Mouse (Mus musculus) lung, embryonic 16.5 days (tissue): ENCODE results near the gene Ms4a18. TPM values are rescaled to one million over a fixed set of nuclear protein-coding genes. Genes with fewer than 3 reads are reported as not detected.
A peak's percentile ranks its signal among the peaks of the same experiment; 100 is the strongest.

Experiments used
- ATAC-seq: fragments of 200-750 bp; cut with Nextera tagmentation; 2 replicates; pipeline ENCODE4 v1.8.0; 2017; ENCODE audit warnings: low read depth, mild to moderate bottlenecking, moderate library complexity
- H3K27ac ChIP-seq: fragments of 300-500 bp; sonication (generic); 2 replicates; pipeline ENCODE4 v1.5.1; 2014; ENCODE audit warnings: mild to moderate bottlenecking, control low read depth, low read length
- H3K27me3 ChIP-seq: fragments of 300-500 bp; sonication (generic); 2 replicates; pipeline ENCODE4 v1.6.1; 2014; ENCODE audit warnings: low read depth, low read length, mixed read lengths; ENCODE audit not compliant: control insufficient read depth, insufficient read depth
- H3K36me3 ChIP-seq: fragments of 300-500 bp; sonication (generic); 2 replicates; pipeline ENCODE4 v1.6.1; 2014; ENCODE audit warnings: low read length; ENCODE audit not compliant: control insufficient read depth, insufficient read depth
- H3K4me1 ChIP-seq: fragments of 300-500 bp; sonication (generic); replicated peaks from 2 replicates; pipeline ENCODE4 v1.6.1; 2014; ENCODE audit warnings: low read length, mixed read lengths; ENCODE audit not compliant: control insufficient read depth, insufficient read depth
- H3K4me2 ChIP-seq: fragments of 300-500 bp; sonication (generic); 2 replicates; pipeline ENCODE4 v1.6.1; 2014; ENCODE audit warnings: low read depth, low read length, control low read depth
- H3K4me3 ChIP-seq: fragments of 300-500 bp; sonication (generic); 2 replicates; pipeline ENCODE4 v1.5.1; 2014; ENCODE audit warnings: mild to moderate bottlenecking, low read length, control low read depth
- H3K9ac ChIP-seq: fragments of 300-500 bp; sonication (generic); 2 replicates; pipeline ENCODE4 v1.6.1; 2014; ENCODE audit warnings: low read length, control low read depth
- H3K9me3 ChIP-seq: fragments of 300-500 bp; sonication (generic); 2 replicates; pipeline ENCODE4 v1.6.1; 2016; ENCODE audit warnings: low read length; ENCODE audit not compliant: control insufficient read depth
- WGBS: fragments of 180-500 bp; shearing (Covaris S2); extraction: QIAGEN DNeasy Blood & Tissue Kit; methylation state at CpG from one replicate; pipeline ENCODE4 v1.1.7; 2014; 5-methylcytosine and 5-hydroxymethylcytosine counted together
- polyA plus RNA-seq: library from polyadenylated mRNA; unstranded; fragments of >200 nt; fragmentation: Nextera tagmentation; extraction: Ambion mirVana; gene quantifications from 2 replicates; pipeline ENCODE4 v1.2.1, GENCODE M21; 2015

Gene Ms4a18
- polyA plus RNA-seq, 1 experiment from 2014 or later: not detected

GRCm38 (mm10) chr19:11048009-11048408 is 30.2 kb upstream of the Ms4a18 start:
- Histone ChIP-seq H3K27me3 (no peaks in the 10 kb centered on the region), H3K9ac (no peak overlapping the region), H3K27ac (no peak overlapping the region), H3K9me3 (no peaks in the 10 kb centered on the region), H3K36me3 (no peaks in the 10 kb centered on the region), H3K4me1 (no peaks in the 10 kb centered on the region), H3K4me3 (no peak overlapping the region), H3K4me2 (no peak overlapping the region)
- ATAC-seq: no peak
- 66% methylated on average over 6 of the region's 6 CpGs for WGBS

GRCm38 (mm10) chr19:11044996-11045711 is 27.3 kb upstream of the Ms4a18 start:
- peak overlapping the region; percentile 80 for H3K4me2 ChIP-seq
- peak overlapping the region; percentile 45 for H3K4me3 ChIP-seq
- no peaks in the 10 kb centered on the region for H3K36me3 ChIP-seq
- H3K9ac ChIP-seq: peak overlapping the region; percentile 62
- H3K4me1 ChIP-seq: no peaks in the 10 kb centered on the region
- ATAC-seq: peak; percentile 100
- WGBS: 5% methylated on average over 39 of the region's 40 CpGs
- no peak overlapping the region for H3K27ac ChIP-seq
- H3K9me3 ChIP-seq: no peaks in the 10 kb centered on the region
- no peaks in the 10 kb centered on the region for H3K27me3 ChIP-seq

- peak overlapping the region; percentile 45 for H3K4me3 ChIP-seq
- H3K4me2 ChIP-seq: peak overlapping the region; percentile 80
- no peaks in the 10 kb centered on the region for H3K27me3 ChIP-seq
- peak overlapping the region; percentile 62 for H3K9ac ChIP-seq
- H3K27ac ChIP-seq: no peak overlapping the region
- no peaks in the 10 kb centered on the region for H3K4me1 ChIP-seq
- peak; percentile 77 for ATAC-seq
- 14% methylated on average over 5 of the region's 5 CpGs for WGBS
- H3K9me3 ChIP-seq: no peaks in the 10 kb centered on the region
- no peaks in the 10 kb centered on the region for H3K36me3 ChIP-seq
Observed at GRCm38 (mm10) chr19:11044671-11044995, 26.8 kb upstream of the Ms4a18 start.

DNA sequence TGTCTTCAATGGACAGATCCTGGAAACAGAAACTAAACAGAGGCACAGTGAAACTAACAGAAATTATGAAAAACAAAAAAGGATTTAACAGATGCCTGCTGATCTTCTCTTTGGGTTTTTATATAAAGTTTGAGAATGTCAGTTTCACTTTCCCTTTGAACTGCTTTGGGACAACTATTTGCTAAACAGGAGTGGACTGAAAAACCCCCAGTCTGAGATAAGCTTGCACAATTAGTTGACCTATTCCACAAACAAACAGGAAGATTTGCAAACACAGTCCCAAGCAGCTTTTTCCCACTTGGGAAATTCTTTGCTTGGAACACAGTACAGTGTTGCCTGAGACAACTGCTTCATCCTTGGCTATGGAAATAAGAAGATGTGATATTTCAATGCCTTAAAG is 19.7 kb upstream of the Ms4a18 start:
- Histone ChIP-seq H3K4me2 (no peak overlapping the region), H3K36me3 (no peaks in the 10 kb centered on the region), H3K27ac (no peak overlapping the region), H3K4me1 (no peaks in the 10 kb centered on the region), H3K9ac (no peak overlapping the region), H3K4me3 (no peak overlapping the region), H3K9me3 (no peaks in the 10 kb centered on the region), H3K27me3 (no peaks in the 10 kb centered on the region)
- no peak for ATAC-seq

GRCm38 (mm10) chr19:11022382-11022781 is 4.6 kb upstream of the Ms4a18 start:
- no peaks in the 10 kb centered on the region for H3K27me3 ChIP-seq
- no peak overlapping the region for H3K4me2 ChIP-seq
- H3K4me3 ChIP-seq: no peak overlapping the region
- no peak overlapping the region for H3K9ac ChIP-seq
- no peak overlapping the region for H3K27ac ChIP-seq
- H3K9me3 ChIP-seq: no peaks in the 10 kb centered on the region
- ATAC-seq: no peak
- no peaks in the 10 kb centered on the region for H3K36me3 ChIP-seq
- H3K4me1 ChIP-seq: no peaks in the 10 kb centered on the region

DNA sequence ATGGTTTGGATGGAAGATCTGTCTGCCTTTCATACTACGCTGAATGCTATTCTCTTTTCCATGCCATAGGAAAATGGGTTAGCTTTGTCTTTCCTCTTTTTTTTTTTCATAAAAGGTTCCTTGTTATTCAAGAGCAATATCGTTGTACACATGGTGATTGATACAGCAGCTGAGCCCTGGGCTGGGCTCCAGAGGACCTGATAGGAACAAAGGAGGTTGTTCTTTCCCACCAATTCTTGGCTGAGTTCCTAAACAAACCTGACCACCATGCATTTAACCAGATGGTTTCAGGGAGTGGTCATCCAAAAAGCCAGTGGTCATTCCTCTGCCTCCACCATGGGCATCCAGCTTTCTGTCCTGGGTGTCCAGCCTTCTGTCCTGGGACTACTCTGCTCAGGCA is 580 bp downstream of the Ms4a18 start:
- ATAC-seq: no peak
- Histone ChIP-seq H3K4me2 (no peak overlapping the region), H3K4me3 (no peak overlapping the region), H3K9ac (no peak overlapping the region), H3K27me3 (no peaks in the 10 kb centered on the region), H3K4me1 (no peaks in the 10 kb centered on the region), H3K9me3 (no peaks in the 10 kb centered on the region), H3K27ac (no peak overlapping the region), H3K36me3 (no peaks in the 10 kb centered on the region)
- 62% methylated on average over 2 of the region's 2 CpGs for WGBS

GRCm38 (mm10) chr19:11015998-11016397 is 1.8 kb downstream of the Ms4a18 start:
- no peaks in the 10 kb centered on the region for H3K4me1 ChIP-seq
- no peaks in the 10 kb centered on the region for H3K9me3 ChIP-seq
- no peak overlapping the region for H3K9ac ChIP-seq
- no peak for ATAC-seq
- no peaks in the 10 kb centered on the region for H3K27me3 ChIP-seq
- no peak overlapping the region for H3K4me3 ChIP-seq
- no peaks in the 10 kb centered on the region for H3K36me3 ChIP-seq
- 79% methylated on average over 1 of the region's 1 CpGs for WGBS
- no peak overlapping the region for H3K4me2 ChIP-seq
- H3K27ac ChIP-seq: no peak overlapping the region

- no peak for ATAC-seq
- Histone ChIP-seq H3K4me1 (no peaks in the 10 kb centered on the region), H3K4me2 (no peak overlapping the region), H3K27me3 (no peaks in the 10 kb centered on the region), H3K36me3 (no peaks in the 10 kb centered on the region), H3K27ac (no peak overlapping the region), H3K9me3 (no peaks in the 10 kb centered on the region), H3K4me3 (no peak overlapping the region), H3K9ac (no peak overlapping the region)
Observed at GRCm38 (mm10) chr19:11015468-11015867, 2.4 kb downstream of the Ms4a18 start.

DNA sequence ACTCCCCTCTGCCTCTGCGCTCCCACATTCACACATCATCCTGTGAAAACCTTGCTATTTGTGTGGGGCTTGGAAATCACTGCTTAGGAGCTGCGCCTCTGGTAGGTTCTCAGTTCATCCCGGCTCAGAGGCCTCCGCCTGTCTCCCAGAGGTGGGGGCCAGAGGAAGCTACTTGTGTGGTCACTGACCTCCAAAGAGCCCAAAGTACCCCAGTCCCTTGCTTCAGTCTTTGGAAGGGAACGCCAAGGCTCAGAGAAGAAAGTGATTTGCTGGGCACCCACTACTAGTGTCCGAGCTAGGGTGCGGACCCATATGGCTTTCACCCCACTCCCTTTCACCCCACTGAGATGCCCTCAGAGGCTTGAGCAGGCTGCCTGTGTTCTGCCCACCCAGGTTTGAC is 24.7 kb downstream of the Ms4a18 start, which contains the start of gene Ms4a15:
Ms4a15 (minus strand) TSS at position 101 of the 400 bp plus-strand sequence.
- no peak for ATAC-seq
- no peak within 1 kb of the TSS for H3K4me2 ChIP-seq
- WGBS: 84% methylated on average over 7 of the region's 7 CpGs
- no peaks in the 10 kb centered on the region for H3K36me3 ChIP-seq
- no peak within 1 kb of the TSS for H3K4me3 ChIP-seq
- H3K9ac ChIP-seq: no peak within 1 kb of the TSS
- no peak within 1 kb of the TSS for H3K27ac ChIP-seq
- no peaks in the 10 kb centered on the region for H3K27me3 ChIP-seq
- H3K4me1 ChIP-seq: no peaks in the 10 kb centered on the region
- no peaks in the 10 kb centered on the region for H3K9me3 ChIP-seq

GRCm38 (mm10) chr19:10991911-10992310 is 25.9 kb downstream of the Ms4a18 start:
- Histone ChIP-seq H3K36me3 (no peaks in the 10 kb centered on the region), H3K4me2 (no peak overlapping the region), H3K9ac (no peak overlapping the region), H3K27me3 (no peaks in the 10 kb centered on the region), H3K4me3 (no peak overlapping the region), H3K9me3 (no peaks in the 10 kb centered on the region), H3K27ac (no peak overlapping the region), H3K4me1 (no peaks in the 10 kb centered on the region)
- ATAC-seq: no peak
